Mouse (Mus musculus): ENCODE results near the gene P2rx3.

Gene P2rx3

GRCm38 (mm10) chr2:85038336-85038735 is 1.1 kb upstream of the P2rx3 start:
- no peak for DNase-seq

GRCm38 (mm10) chr2:85036507-85037046 is 685 bp downstream of the P2rx3 start:
- DNase-seq = no peak

- DNase-seq = no peak
Observed at GRCm38 (mm10) chr2:85034169-85034568, 3.1 kb downstream of the P2rx3 start.

- DNase-seq = no peak
Observed at GRCm38 (mm10) chr2:85033121-85033520, 4.1 kb downstream of the P2rx3 start.

- DNase-seq = no peak
Observed at GRCm38 (mm10) chr2:85030989-85031388, 6.3 kb downstream of the P2rx3 start.

GRCm38 (mm10) chr2:85029897-85030296 is 7.4 kb downstream of the P2rx3 start:
- peak; percentile 28 for DNase-seq

GRCm38 (mm10) chr2:85027281-85027680 is 10.0 kb downstream of the P2rx3 start:
- DNase-seq = no peak

GRCm38 (mm10) chr2:85026178-85026577 is 11.1 kb downstream of the P2rx3 start:
- DNase-seq = no peak

- DNase-seq = peak; percentile 56
Observed at GRCm38 (mm10) chr2:85022043-85022442, 15.2 kb downstream of the P2rx3 start.

GRCm38 (mm10) chr2:85014588-85014982 is 22.7 kb downstream of the P2rx3 start:
- DNase-seq = no peak

GRCm38 (mm10) chr2:85013826-85014587 is 23.3 kb downstream of the P2rx3 start:
- no peak for DNase-seq

GRCm38 (mm10) chr2:85012679-85013078 is 24.6 kb downstream of the P2rx3 start:
- DNase-seq = no peak

- peak; percentile 21 for DNase-seq
Observed at GRCm38 (mm10) chr2:85011906-85012604, 25.2 kb downstream of the P2rx3 start.

GRCm38 (mm10) chr2:85009212-85009611 is 28.1 kb downstream of the P2rx3 start:
- DNase-seq = no peak

GRCm38 (mm10) chr2:85007729-85008128 is 29.5 kb downstream of the P2rx3 start:
- DNase-seq = peak; percentile 53

GRCm38 (mm10) chr2:85006600-85006999 is 30.7 kb downstream of the P2rx3 start:
- DNase-seq = no peak

GRCm38 (mm10) chr2:85004341-85004740 is 32.9 kb downstream of the P2rx3 start:
- DNase-seq = no peak

- no peak for DNase-seq
Observed at GRCm38 (mm10) chr2:85002575-85002974, 34.7 kb downstream of the P2rx3 start.

GRCm38 (mm10) chr2:85001497-85001896 is 35.8 kb downstream of the P2rx3 start:
- DNase-seq = peak; percentile 63

GRCm38 (mm10) chr2:84999486-85000181 is 37.6 kb downstream of the P2rx3 start:
- DNase-seq = peak; percentile 42

GRCm38 (mm10) chr2:84996376-84996775 is 40.9 kb downstream of the P2rx3 start:
- no peak for DNase-seq

GRCm38 (mm10) chr2:84987930-84988329 is 49.3 kb downstream of the P2rx3 start, which contains the start of gene Prg3:
Gene Prg3, plus strand, starts transcription at chr2:84988215.
- DNase-seq = no peak

GRCm38 (mm10) chr2:84980188-84980587 is 57.1 kb downstream of the P2rx3 start, which contains the start of gene Prg2:
Gene Prg2, plus strand, starts transcription at chr2:84980461.
- no peak for DNase-seq
